Mouse (Mus musculus) spleen, adult 2 months (tissue): Measurements from ENCODE around the gene Asb12.

Experiments
- CTCF ChIP-seq: fragments of 200-500 bp; IDR thresholded peaks from 2 replicates; pipeline ENCODE4 v1.5.1; 2011; ENCODE audit warnings: mild to moderate bottlenecking, inconsistent platforms; ENCODE audit not compliant: insufficient read depth, insufficient read length, insufficient replicate concordance; ENCODE audit errors: extremely low read depth
- POLR2A ChIP-seq: fragments of 200-500 bp; IDR thresholded peaks from 2 replicates; pipeline ENCODE4 v1.6.1; 2011; ENCODE audit warnings: low read depth, low read length, inconsistent platforms

GRCm38 (mm10) chrX:95441290-95441689 is 116.5 kb downstream of the Asb12 start:
- TF ChIP-seq POLR2A, result no peak
- no peak for TF ChIP-seq CTCF
